In the genomic region with DNA sequence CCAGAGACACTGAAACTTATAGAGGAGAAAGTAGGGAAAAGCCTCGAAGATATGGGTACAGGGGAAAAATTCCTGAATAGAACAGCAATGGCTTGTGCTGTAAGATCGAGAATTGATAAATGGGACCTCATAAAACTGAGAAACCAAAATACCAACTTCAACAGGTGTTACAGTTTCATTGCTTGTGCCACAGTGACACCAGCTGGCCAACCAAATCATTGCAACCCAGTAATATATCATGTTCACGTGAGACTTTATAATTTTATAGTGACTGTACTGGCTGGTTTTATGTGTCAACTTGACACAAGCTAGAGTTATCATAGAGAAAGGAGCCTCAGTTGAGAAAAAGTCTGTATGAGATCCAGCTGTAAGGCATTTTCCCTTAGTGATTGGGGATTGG, we compare ENCODE assay signal across 8 mouse cellular contexts. TPM values are rescaled to one million over a fixed set of nuclear protein-coding genes. Genes with fewer than 3 reads are reported as not detected.
DNase-seq lines count a peak whose midpoint lies in the region; ATAC-seq and TF ChIP-seq lines count a peak whose summit lies in the region.
"Not testable (repeated sequence)": the region's sequence is repeated elsewhere in the genome, so short reads cannot be mapped to it uniquely, and the experiment has no call there.

No protein-coding gene starts in this region.

- not testable (repeated sequence) for H3K36me3 ChIP-seq in embryonic facial prominence, embryonic 10.5 days (replicated peaks); liver, postnatal 0 days (replicated peaks; ENCODE audit: insufficient read depth, low read length)

- not testable (repeated sequence) for H3K27ac ChIP-seq in bone marrow, adult 2 months (ENCODE audit: control insufficient read depth, insufficient read depth, low read depth, low read length, poor library complexity); embryonic facial prominence, embryonic 10.5 days (replicated peaks); liver, postnatal 0 days (ENCODE audit: low read depth)

- H3K9ac ChIP-seq in liver, postnatal 0 days (replicated peaks), result not testable (repeated sequence)

- H3K4me1 ChIP-seq in bone marrow, adult 2 months (ENCODE audit: control insufficient read depth, insufficient read depth, low read length); embryonic facial prominence, embryonic 10.5 days; liver, postnatal 0 days (ENCODE audit: insufficient read depth): not testable (repeated sequence)

- not testable (repeated sequence) for H3K4me3 ChIP-seq in bone marrow, adult 2 months (replicated peaks; ENCODE audit: control insufficient read depth, low read depth, low read length); embryonic facial prominence, embryonic 10.5 days; liver, postnatal 0 days (ENCODE audit: low read depth, low read length)

- intact Hi-C loops in heart, postnatal 14 days (cut with DNase I), result loop anchor here (1.0 to 10.0 kb wide), 4 partner anchors 190 to 365 kb away; no protein-coding TSS in a partner anchor

- not testable (repeated sequence) for TF ChIP-seq EP300 in liver, postnatal 0 days (IDR thresholded peaks at IDR 0.05; ENCODE audit: low read depth)

- WGBS in bone marrow, adult 2 months, result 5% methylated on average over 3 of the region's 3 CpGs
- WGBS in embryonic facial prominence, embryonic 10.5 days, result 37% methylated on average over 3 of the region's 3 CpGs
- WGBS in liver, postnatal 0 days (ENCODE audit: insufficient replicate concordance), result 16% methylated on average over 3 of the region's 3 CpGs

- H3K27me3 ChIP-seq in embryonic facial prominence, embryonic 10.5 days (replicated peaks; ENCODE audit: low read depth, poor library complexity, severe bottlenecking); liver, postnatal 0 days (ENCODE audit: insufficient read depth, low read length): not testable (repeated sequence)

- TF ChIP-seq POLR2A in bone marrow, adult 2 months (IDR thresholded peaks at IDR 0.05; ENCODE audit: borderline replicate concordance, control insufficient read depth, low read depth, low read length), result not testable (repeated sequence)

- TF ChIP-seq CTCF in bone marrow, adult 2 months (IDR thresholded peaks at IDR 0.05; ENCODE audit: control insufficient read depth, insufficient read depth, low read length), result 0 out of 2 replicates have a peak, but pooled peaks have one; percentile 13
- peak; percentile 84 for TF ChIP-seq CTCF in liver, postnatal 0 days (IDR thresholded peaks at IDR 0.05; ENCODE audit: low read depth)

- not testable (repeated sequence) for H3K9me3 ChIP-seq in embryonic facial prominence, embryonic 10.5 days; liver, postnatal 0 days (ENCODE audit: low read length)

- DNase-seq in embryonic facial prominence, embryonic 10.5 days (ENCODE audit: low spot score), result peak; percentile 39
- DNase-seq in heart, postnatal 14 days, result peak; percentile 61 to 77
- peak; percentile 14 to 78 for DNase-seq in layer of hippocampus, adult 18-20 months (ENCODE audit: low spot score in 2 of 2)
- peak; percentile 66 for DNase-seq in liver, postnatal 0 days
- DNase-seq in ovary, postnatal 14 days (ENCODE audit: low spot score), result peak; percentile 44
- DNase-seq in thymus, postnatal 0 days (ENCODE audit: low spot score), result peak; percentile 60

- H3K4me2 ChIP-seq in liver, postnatal 0 days (ENCODE audit: low read depth, low read length), result not testable (repeated sequence)

- ATAC-seq in CD4-positive, CD25-positive, alpha-beta regulatory T cell, adult 4 months, result peak; percentile 79
- not testable (repeated sequence) for ATAC-seq in liver, postnatal 0 days

RNA-seq across cellular contexts. Expression of gene Arfip1, which starts 40.0 kb away (rescaled TPM):
- 10 to 100 TPM; 37.0 to 40.9 TPM for polyA plus RNA-seq in CD4-positive, CD25-positive, alpha-beta regulatory T cell, adult 4 months (2017; shearing (Covaris generic))
- polyA plus RNA-seq in bone marrow, adult 2 months (2011; ENCODE audit: insufficient read depth, insufficient read length, low replicate concordance, missing spikeins), result 5.5 and 9.6 TPM in 2 replicates
- polyA plus RNA-seq in embryonic facial prominence, embryonic 10.5 days (2016; fragmentation: Nextera tagmentation; extraction: Ambion mirVana), result 28.1 and 31.2 TPM in 2 replicates
- 10 to 100 TPM; 17.8 to 18.9 TPM for total RNA-seq in heart, postnatal 14 days (2021)
- total RNA-seq in layer of hippocampus, adult 18-20 months (2021), result 10 to 100 TPM; 21.9 to 22.1 TPM
- polyA plus RNA-seq in liver, postnatal 0 days (2015; fragmentation: Nextera tagmentation; extraction: Ambion mirVana), result 13.2 and 15.1 TPM in 2 replicates
- 49.5 and 50.5 TPM in 2 replicates for polyA plus RNA-seq in thymus, postnatal 0 days (2015; fragmentation: Nextera tagmentation; extraction: Ambion mirVana)

RNA-seq across cellular contexts. Expression of gene Tigd4, which starts 50.9 kb away (rescaled TPM):
- polyA plus RNA-seq in CD4-positive, CD25-positive, alpha-beta regulatory T cell, adult 4 months (2017; shearing (Covaris generic)), result not detected
- polyA plus RNA-seq in bone marrow, adult 2 months (2011; ENCODE audit: insufficient read depth, insufficient read length, low replicate concordance, missing spikeins), result not detected in 2 replicates
- 0.04 TPM in 1 of 2 replicates, not detected in the other for polyA plus RNA-seq in embryonic facial prominence, embryonic 10.5 days (2016; fragmentation: Nextera tagmentation; extraction: Ambion mirVana)
- under 1 TPM; 0.07 to 0.15 TPM for total RNA-seq in heart, postnatal 14 days (2021)
- total RNA-seq in layer of hippocampus, adult 18-20 months (2021), result under 1 TPM in 1 of 2 experiments, not detected in 1; 0.10 TPM
- not detected in 2 replicates for polyA plus RNA-seq in liver, postnatal 0 days (2015; fragmentation: Nextera tagmentation; extraction: Ambion mirVana)
- polyA plus RNA-seq in thymus, postnatal 0 days (2015; fragmentation: Nextera tagmentation; extraction: Ambion mirVana), result not detected in 2 replicates
